Mouse (Mus musculus): Measurements from ENCODE around the gene Foxn3. TPM values are rescaled to one million over a fixed set of nuclear protein-coding genes. Genes with fewer than 3 reads are reported as not detected.

The Foxn3 gene
- total RNA-seq, 2 experiments from 2014 or later: 49.9 to 51.2 TPM

DNA sequence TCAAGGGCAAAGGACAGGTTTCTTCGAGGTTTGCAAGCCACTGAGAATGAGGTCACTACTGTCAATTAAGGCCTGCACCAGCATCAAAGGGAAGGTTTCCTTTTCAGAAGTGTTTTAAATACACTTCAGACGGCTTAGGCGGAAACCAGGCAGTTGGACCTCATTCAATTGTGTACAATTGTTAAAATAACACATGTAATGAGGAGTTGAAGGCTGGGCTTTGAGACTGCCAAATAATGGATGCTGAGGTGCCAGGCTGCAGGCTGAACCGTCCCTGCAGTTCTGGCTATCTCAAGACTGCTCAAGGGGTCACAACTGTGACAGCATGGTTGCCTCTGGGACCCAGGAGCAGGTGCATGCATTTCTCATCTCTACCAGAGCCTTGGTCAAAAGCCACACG is 89.2 kb downstream of the Foxn3 start:
- no peak for DNase-seq (ENCODE audit: low spot score in 2 of 2)
- intact Hi-C loops (cut with DNase I): no loop called here

DNA sequence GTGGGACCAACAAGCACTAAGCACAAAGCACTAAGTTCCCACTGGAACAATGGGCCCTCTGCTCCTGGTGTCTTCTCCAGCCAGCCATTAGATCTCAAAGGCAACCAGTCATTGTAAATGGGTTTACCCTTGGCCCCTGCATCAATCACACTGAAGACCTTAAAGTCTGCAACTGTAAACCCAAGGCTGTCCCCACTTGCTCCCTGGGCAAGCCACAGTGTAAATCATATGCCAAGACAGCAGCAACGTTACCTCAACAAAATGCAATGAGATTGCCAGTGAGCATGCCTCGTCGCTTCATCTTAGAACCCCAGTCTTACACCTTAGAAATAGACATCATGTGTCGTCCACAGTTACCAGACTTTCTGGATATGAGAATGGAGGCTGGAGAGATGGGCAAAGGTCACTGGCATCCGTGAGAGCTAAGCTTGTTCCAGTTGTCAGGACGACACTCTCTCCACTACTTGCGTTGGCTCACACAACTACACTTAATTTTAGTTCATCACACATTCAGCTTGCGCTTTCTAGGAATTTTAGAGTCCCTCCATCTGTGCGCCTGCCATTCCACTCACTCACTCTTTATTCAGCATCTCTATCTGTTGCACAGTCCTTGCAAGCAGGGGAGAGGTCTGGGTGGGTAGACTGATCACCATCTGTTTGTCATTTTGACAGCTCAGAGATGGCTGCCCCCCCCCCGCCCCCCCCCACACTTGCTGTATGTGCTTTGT is 89.8 kb downstream of the Foxn3 start:
- intact Hi-C loops (cut with DNase I): no loop called here
- no peak for DNase-seq (ENCODE audit: low spot score in 2 of 2)

DNA sequence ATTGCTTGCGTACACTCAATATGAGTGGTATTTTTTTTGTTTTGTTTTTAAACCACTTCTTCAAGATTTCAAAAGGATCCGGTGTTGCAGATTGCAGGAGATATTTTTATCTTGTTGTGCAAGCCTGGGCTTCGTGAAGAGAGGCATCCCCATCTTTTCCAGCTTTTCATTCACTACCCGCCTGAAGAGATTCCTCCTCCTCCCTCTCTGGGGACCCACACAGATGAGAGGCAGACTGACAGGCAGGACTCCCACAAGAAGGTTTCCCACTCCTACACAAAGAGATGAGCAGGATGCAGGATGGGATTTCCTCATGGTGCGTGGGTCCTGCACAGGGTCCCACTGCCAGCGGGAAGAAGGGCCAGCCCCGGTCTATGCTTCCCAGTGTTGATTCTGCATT is 92.0 kb downstream of the Foxn3 start:
- intact Hi-C loops (cut with DNase I): no loop called here
- peak; percentile 24 to 39 for DNase-seq (ENCODE audit: low spot score in 2 of 2)

DNA sequence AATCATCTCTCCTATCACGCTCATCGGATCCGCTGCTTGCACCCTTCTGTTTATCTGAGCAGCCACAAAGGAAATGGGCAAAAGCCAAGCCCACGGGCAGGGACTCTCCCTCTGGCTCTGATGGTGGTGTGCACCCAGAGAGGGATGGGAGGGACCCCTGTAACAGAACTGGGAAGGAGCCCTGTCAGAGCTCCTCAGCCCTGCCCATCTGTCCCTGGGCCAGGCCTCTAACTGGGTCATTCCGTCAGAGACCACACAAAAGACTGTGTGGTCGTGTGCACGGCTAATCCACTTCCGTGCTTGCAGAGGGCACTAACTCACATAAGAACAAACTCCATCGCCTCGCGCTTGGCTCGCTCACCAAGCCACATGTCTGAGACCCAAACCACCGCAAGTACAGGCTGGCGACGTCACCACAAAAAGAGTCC is 95.5 kb downstream of the Foxn3 start:
- intact Hi-C loops (cut with DNase I): no loop called here
- DNase-seq (ENCODE audit: low spot score in 2 of 2): no peak

DNA sequence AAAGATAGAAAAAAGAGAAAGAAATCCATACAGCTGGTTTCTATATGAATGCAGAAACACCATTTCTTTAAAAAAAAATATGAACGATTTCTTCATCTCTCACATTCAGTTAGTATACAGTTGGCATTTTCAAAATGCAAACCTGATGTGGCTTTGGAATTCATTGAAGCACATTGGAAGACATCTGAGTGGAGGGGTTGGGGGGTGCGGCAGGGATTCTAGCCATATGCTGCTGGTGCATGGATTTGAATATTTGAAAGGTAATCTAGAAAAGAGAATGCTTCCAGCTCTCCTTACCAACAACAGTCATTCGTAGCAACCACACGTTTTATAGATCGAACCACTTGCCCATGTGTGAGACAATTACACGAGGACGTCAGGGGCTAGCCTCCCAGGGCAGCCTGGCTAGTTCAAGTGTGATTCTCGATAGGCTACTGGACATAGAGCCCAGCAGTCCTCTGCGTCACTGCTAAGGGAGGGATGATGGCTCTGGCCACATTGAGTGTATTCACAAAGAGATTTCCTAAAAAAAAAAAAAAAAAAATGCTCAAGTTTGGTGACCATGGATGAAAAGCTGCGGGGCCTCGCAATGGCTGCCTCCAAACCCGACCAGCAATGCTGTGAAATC is 96.0 kb downstream of the Foxn3 start:
- intact Hi-C loops (cut with DNase I): no loop called here
- DNase-seq (ENCODE audit: low spot score in 2 of 2): no peak

DNA sequence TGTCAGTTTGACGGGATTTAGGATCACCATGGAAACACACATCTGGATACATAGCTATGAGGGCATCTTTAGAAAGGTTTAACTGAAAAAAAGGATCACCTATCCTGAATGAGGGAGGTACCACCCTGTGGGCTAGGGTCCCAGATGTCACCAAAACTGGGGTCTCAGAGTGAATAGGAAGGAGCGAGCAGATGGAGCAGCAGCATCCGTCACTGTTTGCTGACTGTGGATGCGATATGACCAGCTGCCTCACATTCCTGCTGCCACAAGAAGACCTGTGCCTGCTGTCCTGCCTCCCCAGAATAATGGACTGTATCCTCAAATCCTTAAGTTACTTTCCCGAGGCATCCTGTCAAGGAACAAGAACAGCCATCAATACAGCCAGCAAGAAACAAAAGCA is 97.0 kb downstream of the Foxn3 start:
- intact Hi-C loops (cut with DNase I): no loop called here
- DNase-seq (ENCODE audit: low spot score in 2 of 2): no peak

DNA sequence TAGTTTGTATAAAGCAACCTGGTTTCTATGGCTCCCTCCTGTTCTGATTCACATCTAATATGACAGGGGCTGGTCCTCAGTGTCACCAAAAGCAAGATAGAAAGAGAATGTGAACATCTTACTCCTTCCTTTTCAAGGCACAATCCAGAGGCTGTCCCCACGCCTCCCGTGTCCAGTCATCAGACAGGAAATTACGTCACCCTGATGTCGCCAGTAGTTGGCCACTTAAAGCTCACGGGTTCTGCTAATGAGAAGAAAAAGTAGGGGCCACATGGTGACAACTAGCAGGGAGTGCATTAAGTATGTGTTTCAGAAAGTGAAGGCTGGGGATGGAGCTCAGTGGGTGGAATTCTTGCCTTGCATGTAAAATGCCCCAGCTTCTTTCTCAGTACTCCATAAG is 99.1 kb downstream of the Foxn3 start:
- DNase-seq (ENCODE audit: low spot score in 2 of 2): no peak

DNA sequence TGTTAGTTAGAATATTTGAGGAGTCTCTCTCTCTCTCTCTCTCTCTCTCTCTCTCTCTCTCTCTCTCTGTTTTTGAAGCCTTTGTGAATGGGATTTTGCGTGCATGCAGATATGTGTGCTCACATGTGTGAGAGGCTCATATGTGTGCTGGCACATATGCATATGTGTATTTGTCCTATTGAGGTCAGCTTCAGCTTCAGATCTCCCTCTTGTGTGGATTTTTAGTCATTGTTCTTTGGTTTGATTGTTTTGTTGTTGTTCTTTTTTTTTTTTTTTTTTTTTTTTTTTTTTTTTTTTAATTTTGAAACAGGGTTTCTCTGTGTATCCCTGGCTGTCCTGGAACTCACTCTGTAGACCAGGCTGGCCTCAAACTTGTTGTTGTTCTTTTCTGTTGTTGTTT is 100.5 kb downstream of the Foxn3 start:
- intact Hi-C loops (cut with DNase I): no loop called here

More for the DNA sequence above, 99.1 kb downstream of the Foxn3 start:
- intact Hi-C loops (cut with DNase I): no loop called here

DNA sequence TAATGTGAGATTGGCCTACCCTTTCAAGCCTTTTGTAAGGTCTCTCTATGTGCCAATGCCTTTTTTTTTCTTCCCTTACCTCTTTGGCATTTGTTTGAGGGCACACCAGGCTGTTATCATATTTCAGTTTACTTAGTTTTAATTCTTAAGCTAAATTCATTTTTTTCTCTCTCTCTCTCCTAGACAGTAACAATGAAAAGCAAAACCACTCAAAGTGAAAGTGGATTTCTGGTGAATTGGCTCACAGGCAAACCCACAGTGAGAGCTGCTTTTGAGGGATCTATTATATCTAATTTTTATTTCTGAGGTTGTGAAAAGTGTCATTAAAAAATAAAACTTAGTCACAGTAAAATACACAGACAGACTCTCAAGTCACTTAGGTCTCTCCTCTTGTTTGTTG is 101.1 kb downstream of the Foxn3 start:
- DNase-seq (ENCODE audit: low spot score in 2 of 2): no peak
- intact Hi-C loops (cut with DNase I): no loop called here

More for the DNA sequence above, 100.5 kb downstream of the Foxn3 start:
- DNase-seq (ENCODE audit: low spot score in 2 of 2): no peak

DNA sequence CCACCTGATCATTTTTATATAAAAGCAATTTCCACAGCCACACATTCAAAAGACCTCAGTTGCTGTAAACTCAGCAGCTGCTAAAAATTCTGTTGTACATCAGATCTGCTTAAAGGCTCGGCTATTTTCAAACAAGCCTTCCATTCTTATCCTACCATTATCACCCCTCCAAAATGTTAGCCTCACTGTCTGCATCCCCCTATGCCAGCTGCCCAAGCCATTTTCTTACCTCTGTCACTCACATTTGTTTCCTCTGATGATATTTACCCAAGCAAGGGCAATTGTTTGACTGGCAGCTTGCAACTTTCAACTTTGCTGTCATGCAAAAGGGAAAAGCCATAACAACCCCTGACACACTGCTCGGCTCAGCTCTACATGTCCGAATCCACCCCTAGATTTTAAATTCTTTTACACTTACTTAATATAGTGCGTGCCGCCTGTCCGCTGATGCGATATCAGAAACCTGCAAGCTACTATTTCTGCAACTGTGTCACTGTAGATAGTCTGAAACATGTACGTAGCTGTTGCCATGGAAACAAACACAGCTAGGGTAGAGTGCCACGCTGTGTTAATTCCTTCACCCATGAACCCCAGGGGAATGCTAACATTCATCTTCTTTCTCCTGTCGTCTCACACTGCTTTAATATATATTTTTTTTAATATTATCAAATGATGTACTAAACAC is 105.7 kb downstream of the Foxn3 start:
- DNase-seq (ENCODE audit: low spot score in 2 of 2): no peak
- intact Hi-C loops (cut with DNase I): no loop called here

DNA sequence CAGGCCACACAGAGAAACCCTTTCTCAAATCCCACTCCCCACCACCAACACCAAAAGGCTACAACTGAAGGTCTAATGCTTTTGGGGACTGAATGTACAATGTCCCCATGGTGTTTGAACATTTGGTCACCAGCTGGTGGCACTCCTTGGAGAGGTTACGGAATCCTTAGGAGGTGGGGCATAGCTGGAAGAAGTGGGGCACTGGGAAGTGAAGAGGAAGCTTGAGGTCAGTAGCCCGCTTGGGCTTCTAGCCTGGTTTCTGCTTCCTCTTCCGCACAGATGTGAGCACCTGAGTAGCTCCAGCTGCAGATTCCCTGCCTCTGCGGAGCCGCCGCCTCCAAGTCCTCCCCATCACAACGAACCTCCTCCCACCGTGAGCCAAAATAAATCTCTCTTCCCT is 107.8 kb downstream of the Foxn3 start:
- DNase-seq (ENCODE audit: low spot score in 2 of 2): no peak
- intact Hi-C loops (cut with DNase I): no loop called here

DNA sequence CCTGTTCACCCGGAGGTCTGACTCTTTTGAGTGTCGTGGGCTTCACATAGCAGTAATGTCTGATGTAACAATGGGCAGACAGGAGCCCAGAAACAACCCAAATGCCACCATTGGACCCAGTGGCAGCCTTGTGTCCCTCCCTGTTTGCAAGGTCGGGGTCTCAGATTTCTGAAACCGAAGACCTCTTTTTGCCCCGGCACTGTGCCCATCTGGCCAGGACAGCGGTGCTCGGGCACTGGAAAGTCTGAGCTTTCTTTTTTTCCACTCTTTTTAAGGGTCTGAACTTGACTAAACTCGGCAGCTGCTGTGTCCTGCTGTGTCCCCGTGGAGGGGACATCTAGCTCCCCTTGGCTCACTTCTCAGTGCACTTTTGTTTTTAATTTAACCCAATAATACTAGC is 109.0 kb downstream of the Foxn3 start:
- intact Hi-C loops (cut with DNase I): no loop called here
- DNase-seq (ENCODE audit: low spot score in 2 of 2): no peak

DNA sequence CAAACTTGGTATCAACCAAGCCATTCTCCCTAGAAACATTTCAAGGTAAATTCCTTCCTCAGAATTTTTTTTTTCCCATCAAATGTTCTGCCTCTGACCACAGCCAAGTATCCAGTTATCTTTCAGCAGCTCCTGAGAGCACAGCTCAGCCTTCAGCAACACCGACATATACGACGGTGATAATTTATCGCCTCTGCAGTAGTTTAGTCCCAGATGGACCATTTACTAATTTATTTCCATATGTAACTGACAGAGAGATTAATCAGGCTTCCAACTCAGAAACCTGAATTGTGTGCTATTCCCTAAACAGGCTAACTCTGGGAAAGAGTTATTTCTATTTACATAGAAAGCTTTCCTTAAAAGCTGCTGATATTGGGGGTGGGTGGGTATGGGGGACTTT is 109.6 kb downstream of the Foxn3 start:
- DNase-seq (ENCODE audit: low spot score in 2 of 2): no peak
- intact Hi-C loops (cut with DNase I): no loop called here

DNA sequence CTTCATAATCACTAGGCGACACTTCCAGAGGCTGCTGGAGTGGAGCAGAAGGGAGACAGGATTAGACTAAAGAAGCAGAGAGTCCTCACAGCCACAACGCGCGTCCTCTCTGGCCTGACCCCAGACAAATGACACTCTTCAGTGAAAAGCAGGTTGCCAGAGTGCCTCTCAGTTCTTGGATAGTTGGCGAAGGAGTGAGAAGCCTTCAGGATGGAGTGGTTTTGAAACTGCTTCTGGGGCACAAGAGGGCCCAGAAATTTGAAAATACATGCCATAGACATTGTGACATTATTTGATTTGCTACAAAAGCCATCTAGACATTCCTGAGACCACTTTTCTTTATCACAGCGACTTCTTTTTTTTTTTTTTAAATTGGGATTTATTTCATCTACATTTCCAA is 113.3 kb downstream of the Foxn3 start:
- DNase-seq (ENCODE audit: low spot score in 2 of 2): no peak
- intact Hi-C loops (cut with DNase I): no loop called here

DNA sequence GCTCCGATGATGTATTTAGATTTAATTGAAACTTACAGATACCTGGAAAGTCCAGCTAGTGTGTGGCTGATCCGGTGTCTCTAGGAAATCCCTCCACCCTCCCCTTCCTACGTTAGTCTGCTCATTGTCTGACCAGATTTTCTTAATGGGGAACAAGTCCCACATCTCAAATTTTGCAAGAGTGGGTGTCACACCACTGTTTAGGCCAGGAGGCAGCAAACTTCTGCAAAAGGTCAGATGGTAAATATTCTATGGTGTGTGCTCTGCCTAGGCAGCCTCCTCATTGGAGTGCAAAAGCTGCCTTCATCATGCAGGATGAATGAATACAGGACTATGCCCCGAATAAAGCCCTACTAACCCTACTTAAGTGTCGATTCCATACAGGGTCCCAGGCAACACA is 115.6 kb downstream of the Foxn3 start:
- no peak for DNase-seq (ENCODE audit: low spot score in 2 of 2)
- intact Hi-C loops (cut with DNase I): no loop called here

DNA sequence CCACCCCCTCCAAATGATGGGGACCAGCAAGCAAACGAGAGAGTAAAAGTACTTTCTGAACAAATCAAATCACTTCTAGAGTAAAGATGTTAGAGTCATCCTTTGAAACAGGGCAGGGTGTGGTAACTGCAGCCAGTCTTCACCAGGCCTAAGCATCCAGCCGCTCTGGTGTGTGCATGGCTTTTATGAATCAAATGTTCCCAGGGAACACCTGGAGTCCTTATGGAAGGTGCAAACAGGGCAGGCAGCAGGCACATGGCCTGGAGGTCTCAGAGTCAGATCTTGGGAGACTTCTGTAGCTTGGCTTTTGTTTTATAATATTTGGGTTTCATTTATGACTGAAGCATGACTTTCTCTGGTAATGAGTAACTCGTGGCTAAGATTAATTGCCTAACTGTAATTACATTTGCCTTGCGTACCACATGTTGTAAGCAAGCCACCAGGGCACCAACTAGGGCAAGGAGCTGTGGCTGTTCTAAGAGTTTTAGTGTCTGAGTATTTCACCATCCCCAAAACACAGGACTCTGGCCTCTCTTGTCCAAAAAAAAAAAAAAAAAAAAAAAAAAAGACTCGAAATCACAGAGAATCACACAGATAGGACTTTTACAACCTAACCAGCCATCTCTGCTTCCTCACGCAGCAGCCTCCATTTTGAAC is 118.2 kb downstream of the Foxn3 start:
- DNase-seq (ENCODE audit: low spot score in 2 of 2): no peak
- intact Hi-C loops (cut with DNase I): no loop called here

DNA sequence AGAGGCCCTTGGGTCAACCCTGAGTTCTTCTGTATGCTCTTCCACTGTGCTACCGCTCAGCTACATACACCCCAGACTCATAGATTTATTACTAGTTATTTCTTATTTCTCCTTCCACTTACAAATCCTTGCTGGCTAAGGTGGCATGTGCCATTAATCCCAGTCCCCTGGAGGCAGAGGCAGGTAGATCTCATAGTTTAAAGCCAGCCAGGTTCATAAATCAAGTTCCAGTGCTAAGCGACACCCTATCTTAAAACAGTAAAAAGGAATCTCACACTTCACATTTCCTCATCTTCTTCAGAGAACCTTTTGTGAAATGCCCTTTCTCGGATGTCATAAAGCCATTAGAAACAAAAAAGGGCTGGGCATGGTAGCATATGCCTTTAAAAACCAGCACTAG is 120.6 kb downstream of the Foxn3 start:
- DNase-seq (ENCODE audit: low spot score in 2 of 2): no peak
- intact Hi-C loops (cut with DNase I): no loop called here

DNA sequence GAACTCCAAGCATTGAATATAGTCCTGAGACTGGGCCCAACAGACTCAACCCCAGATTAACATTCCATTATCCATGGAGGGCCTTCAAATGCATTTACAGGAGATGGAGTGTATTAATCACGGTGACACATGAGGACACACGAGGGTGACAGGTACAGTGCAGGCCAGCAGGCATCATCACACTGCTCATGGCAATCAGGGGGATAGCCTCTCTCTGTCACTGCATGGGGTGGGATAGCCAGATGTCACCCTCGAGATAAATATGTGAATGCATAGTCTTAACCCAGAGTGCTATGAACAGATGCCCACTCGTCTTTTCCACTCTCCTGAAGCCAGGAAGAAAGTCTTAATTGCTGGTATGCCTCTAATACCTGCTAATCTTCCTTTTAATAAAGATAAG is 122.4 kb downstream of the Foxn3 start:
- no peak for DNase-seq (ENCODE audit: low spot score in 2 of 2)
- intact Hi-C loops (cut with DNase I): no loop called here

DNA sequence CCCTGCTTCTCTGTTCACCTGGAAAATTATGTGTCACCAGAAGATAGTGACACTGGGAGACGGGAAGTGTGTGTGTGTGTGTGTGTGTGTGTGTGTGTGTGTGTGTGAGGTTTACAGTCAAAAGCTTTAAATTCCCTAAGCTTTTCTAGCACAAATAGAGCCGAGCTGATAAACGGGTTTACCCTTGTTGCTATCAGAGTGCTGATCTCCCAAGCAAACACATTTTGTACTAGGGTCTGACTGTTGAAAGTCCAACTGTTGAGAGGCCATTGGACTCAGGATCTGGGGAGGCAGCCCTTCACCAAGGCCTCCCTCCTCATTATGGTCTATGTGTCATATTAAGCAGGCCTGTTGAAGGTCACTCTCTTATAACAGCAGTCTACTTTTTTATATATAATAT is 123.4 kb downstream of the Foxn3 start:
- intact Hi-C loops (cut with DNase I): no loop called here
- no peak for DNase-seq (ENCODE audit: low spot score in 2 of 2)

DNA sequence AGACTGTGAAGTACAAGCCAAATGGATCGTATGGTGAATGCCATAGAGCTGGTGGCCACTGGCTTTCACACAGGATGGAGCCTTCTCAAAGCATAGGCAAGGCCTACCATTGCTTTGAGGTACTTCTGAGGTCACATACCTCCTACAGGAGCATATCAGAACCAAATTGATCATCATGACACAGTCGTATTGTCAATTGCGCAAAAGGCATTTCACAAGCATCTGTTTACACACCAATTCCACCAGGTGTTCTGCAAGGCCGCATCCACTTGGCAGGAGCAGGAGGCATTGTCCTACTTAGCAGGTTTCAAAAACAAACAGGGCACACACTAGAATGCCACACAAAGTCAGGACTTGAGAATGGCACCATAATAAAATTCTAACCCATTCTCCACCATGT is 128.2 kb downstream of the Foxn3 start:
- DNase-seq (ENCODE audit: low spot score in 2 of 2): no peak
- intact Hi-C loops (cut with DNase I): no loop called here

DNA sequence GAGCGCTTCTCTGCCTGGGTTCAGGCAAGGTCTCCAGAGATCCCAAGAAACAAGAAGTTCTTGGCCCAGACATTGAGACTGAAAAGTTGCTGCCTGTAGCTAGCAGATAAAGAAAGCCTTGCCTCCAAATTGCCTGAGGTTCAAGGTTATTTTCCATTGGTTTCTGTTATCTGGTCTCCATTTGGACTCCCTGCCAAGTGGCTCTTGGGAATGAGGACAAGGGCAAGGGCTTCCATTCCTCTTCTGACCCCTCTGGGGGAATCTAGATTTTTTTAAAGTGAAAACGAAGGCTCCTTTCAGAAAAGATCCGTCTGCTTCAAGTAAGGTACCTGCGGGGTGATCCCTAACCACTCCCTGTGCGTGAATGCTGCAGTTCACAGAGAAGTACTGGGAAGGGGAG is 130.0 kb downstream of the Foxn3 start:
- no peak for DNase-seq (ENCODE audit: low spot score in 2 of 2)
- intact Hi-C loops (cut with DNase I): no loop called here

All from left cerebral cortex, postnatal 36 days (tissue).